Mouse (Mus musculus): ENCODE measurements around the gene Olfr652.

The Olfr652 gene

DNA sequence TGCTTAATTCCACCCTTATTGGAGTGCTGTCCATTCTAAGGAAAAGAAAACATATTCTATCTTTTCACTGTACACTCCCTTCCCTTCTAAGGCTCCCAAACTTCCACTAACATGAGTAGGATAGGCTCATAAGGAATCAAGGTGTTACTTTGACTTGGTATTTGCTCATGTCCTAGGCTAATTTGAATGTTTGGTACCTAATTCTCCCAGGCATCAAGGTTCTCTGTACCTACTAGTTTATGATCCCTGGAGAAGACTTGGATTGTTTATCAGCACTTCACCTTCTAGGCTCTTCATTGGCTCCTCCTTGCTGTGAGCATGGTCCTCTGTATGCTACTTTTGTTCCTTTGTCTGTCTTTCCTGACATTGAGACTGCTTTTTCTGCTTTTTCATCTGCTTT lies at the start of gene Olfr652:
Gene Olfr652, plus strand, starts transcription at position 301 of the 400 bp plus-strand sequence.
- no peak for DNase-seq

- DNase-seq = no peak
Measured at GRCm38 (mm10) chr7:104549833-104550232, 10.9 kb upstream of the Olfr652 start, which contains the start of gene Olfr651. Olfr651 (plus strand) TSS chr7:104550133.

GRCm38 (mm10) chr7:104552700-104553099 lies 8.0 kb upstream of the Olfr652 start:
- no peak for DNase-seq

DNA sequence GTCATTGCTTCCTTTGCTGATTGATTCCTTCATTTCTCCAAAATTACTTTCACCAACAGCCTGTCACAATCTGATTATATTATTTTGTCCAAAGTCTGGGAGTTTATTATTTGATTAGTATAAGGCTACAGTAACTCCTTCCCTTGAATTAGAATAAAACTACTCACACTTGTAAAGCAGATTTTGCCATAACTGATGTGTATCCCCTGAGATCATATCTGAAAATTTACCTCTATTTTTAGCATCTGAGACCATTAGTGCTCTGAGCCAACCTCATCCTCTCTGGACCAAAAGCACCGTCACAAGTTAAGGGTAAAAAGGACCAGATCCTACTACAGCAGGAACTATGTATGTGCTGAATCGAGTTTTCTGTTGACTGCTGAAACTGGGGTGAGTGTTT lies 16.3 kb downstream of the Olfr652 start, which contains the start of gene Olfr653:
Gene Olfr653, plus strand, starts transcription at position 301 of the 400 bp plus-strand sequence.
- DNase-seq = no peak

- no peak for DNase-seq
Measured at GRCm38 (mm10) chr7:104580846-104581245, 20.1 kb downstream of the Olfr652 start.

- DNase-seq = no peak
Measured at GRCm38 (mm10) chr7:104581429-104581828, 20.7 kb downstream of the Olfr652 start.

DNA sequence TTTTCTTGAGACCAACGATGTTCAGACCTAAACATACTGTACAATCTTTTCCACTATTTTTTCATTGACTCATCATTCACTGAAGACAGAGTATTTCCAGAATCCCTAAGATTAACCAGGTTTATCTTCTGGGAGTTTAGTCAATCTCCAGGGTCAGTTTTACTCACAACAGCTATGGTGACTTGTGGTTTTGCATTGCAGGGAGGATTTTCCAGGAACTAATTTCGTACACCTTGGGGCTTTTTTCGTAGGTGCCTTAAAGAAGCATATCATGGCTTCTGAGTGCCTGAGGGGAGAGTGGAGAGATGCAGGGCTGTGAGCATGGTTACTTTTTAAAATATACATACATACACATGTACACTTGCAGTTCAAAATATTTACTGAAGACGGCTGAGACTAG lies 26.0 kb downstream of the Olfr652 start, which contains the start of gene Olfr654:
Gene Olfr654, plus strand, starts transcription at position 301 of the 400 bp plus-strand sequence.
- DNase-seq = no peak

DNA sequence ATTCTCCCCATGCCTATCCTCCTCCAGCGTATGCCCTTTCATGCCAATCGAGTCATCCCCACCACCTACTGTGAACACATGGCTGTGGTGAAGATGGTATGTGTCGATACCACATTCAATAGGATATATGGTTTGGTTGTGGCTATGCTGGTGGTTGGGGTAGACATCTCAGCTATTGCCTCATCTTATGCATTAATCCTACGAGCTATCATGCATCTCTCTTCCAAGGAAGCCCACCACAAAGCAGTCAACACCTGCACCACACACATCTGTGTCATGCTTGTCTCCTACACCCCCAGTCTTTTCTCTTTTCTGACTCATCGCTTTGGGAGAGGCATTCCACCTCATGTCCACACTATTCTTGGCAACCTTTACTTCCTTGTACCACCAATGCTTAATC lies 27.6 kb downstream of the Olfr652 start:
- no peak for DNase-seq

- DNase-seq = no peak
Measured at GRCm38 (mm10) chr7:104601679-104602078, 41.0 kb downstream of the Olfr652 start, which contains the start of gene Olfr655. Olfr655 (minus strand) TSS chr7:104601779.

DNA sequence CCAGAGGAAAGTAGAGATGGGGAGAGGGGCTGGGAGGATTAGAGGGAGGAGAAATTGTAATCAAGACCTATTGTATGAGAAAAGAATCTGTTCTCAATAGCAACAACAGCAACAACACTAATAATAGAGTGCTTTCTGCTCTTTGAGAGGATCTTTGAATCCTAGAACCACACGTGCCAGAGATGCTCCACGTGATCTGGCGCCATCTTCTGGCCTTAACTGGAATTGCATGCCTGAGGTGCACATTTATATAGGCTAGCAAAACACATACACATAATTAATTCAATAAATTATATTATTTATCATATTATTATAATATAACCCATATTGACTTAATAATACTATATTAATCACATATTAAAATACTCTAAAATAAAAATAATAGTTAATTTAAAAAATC lies 42.5 kb downstream of the Olfr652 start:
- DNase-seq = peak; percentile 14 to 74

- DNase-seq = no peak
Measured at GRCm38 (mm10) chr7:104604727-104605126, 44.0 kb downstream of the Olfr652 start.

GRCm38 (mm10) chr7:104613655-104614054 lies 53.0 kb downstream of the Olfr652 start, which contains the start of gene Olfr656:
Olfr656 (plus strand) TSS chr7:104613955.
- DNase-seq = no peak
